Mouse (Mus musculus): Measurements from ENCODE around the gene Olfr507.
"Not testable (repeated sequence)": the region's sequence is repeated elsewhere in the genome, so short reads cannot be mapped to it uniquely, and the experiment has no call there.

The Olfr507 gene

DNA sequence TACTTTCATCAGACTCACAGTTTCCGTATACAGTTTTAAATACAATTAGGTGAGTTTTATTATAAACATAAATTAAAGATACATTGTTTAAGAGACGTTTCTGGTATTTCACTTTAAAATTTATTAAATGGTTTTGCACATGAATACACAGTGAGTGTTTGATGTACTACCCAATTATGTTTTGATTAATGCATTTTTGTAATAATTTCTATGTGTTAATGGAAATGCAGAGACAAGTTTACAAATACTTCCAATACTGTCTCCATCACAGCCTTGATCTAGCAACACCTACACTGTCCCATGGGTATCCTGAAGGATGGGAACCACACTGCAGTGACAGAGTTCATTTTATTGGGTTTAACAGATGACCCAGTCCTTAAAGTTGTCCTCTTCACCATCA is at the start of gene Olfr507:
Gene Olfr507, plus strand, starts transcription at position 301 of the 400 bp plus-strand sequence.
- DNase-seq (ENCODE audit: low read depth, low spot score) = no peak

DNA sequence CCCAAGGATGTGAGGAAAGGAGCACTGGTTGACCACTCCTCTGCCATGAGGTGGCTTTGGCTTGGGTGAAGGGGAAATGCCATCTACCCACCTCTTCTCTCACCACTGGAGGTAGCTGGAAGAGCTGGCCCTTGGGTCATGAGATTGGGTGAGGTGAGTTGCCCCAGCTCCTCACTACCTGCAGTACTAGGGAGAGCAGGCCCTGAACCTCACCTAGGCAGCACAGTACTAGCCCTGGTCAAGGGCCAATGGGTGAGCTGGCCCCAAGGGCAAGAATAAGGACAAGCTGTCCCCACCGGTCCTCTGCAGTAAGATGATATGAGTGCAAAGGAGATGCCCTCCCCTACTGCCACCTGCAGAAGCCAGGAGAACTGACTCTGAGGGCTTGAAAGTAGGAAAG is 31.8 kb upstream of the Olfr507 start:
- no peak for DNase-seq (ENCODE audit: low read depth, low spot score)

DNA sequence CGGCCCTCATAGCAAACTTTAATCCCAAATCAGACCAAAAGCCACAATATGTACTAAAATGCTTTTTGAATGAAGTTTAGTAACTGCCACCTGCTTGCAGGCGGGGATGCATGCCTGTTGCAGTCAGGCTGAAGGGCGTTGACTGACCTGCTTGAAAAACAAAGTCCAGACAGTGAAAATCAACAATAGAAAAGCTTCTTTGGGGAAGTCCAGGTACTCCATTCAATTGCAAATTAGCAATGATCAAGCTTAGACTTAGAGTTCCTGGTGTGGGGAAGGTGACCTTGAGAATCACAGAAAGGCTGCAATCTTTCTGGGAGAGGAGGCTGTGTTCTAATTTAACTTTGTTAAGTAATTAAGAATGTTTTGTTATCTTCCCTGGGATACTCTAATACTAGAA is 19.7 kb upstream of the Olfr507 start:
- DNase-seq (ENCODE audit: low read depth, low spot score) = not testable (repeated sequence)

DNA sequence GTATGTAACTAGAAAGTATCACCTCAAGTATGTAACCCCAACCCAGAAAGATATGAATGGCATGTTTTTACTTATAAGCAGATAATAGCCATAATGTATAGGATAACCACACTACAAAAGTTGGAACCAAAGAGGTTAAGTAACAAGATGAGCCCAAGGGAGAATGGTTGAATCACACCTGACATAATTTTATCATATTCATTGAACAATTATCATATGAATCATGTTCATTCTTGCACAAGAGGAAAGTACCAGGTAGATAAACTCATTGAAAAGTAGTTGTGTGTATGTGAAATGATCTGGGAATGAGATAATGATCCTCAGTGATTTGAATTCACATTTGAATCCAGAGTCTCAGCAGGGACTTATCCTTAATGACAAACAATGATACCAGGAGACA is 11.1 kb upstream of the Olfr507 start, which contains the start of gene Olfr506:
Gene Olfr506, plus strand, starts transcription at position 301 of the 400 bp plus-strand sequence.
- DNase-seq (ENCODE audit: low read depth, low spot score) = no peak

DNA sequence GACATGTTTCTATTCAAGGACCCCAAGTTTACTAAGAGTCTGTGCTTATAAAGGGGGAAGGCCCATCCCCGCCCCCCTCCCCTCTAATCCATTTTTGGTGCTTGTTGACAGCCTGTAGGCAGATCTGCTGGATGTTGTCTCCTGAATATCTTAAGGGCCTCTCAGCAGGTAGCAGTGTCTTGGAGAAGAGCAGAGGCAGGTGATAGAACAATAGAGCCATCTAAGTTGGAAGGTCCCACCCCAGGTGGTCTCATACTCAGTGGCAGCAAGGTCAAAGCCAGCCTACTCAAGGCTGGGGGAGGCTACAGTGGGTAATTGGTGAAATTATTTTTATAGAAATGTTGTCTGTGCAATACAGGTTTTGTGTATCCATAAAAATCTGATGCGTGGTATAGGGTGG is 7.5 kb upstream of the Olfr507 start:
- no peak for DNase-seq (ENCODE audit: low read depth, low spot score)

DNA sequence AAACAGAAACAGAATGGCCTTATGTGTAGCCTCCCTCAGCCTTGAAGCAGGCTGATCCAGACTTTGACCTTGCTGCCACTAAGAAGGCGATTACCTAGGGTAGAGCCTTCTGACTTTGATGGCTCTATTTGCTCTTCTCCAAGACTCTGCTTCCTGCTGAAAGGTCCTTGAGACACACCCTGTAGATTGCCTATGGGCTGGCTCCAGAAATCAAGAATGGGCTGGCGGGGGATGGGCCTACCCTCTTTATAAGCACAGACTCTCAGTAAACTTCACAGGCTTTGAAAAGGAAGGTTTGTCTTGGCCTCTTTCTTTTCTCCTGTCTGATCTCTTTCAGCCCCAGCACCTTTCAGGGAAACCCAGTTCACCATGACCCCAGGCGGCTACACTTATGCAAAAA is 4.8 kb upstream of the Olfr507 start:
- DNase-seq (ENCODE audit: low read depth, low spot score) = not testable (repeated sequence)

DNA sequence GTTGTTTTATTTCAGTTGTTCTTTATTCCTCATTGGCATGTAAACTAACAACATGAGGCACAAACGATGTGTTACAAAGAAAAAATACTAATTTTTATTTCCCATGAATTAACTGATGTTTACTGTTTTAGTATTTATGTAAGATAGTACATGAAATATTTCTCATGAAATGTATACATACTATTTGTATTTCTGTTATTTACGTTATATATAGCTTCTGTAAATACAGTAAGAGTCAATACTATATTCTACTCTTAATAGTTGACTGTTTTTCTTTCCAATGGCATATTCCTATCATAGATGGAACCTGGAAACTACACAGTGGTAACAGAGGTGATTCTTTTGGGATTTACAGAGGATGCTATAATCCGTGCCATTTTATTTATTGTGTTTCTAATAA is 8.1 kb downstream of the Olfr507 start, which contains the start of gene Olfr508:
Gene Olfr508, plus strand, starts transcription at position 301 of the 400 bp plus-strand sequence.
- no peak for DNase-seq (ENCODE audit: low read depth, low spot score)

DNA sequence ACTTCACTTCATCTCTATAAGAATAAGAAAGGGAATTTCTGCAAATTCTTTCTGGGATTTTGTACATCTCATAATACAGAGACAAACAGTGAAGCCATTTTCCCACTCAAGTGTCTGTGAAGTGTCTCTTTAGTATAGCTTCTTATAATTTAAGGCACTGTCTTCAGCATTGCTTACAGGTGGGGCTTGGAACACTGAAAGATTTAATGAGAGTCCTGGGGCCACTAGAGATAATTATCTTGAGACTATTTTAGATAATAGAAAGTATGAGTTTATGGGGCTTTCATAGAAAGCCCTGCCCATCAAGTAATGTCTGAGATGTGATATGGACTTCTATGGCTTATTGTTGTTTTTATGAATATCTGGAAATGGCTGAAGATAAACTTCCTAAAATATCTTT is 30.2 kb downstream of the Olfr507 start, which contains the start of gene Olfr509:
Gene Olfr509, minus strand, starts transcription at position 101 of the 400 bp plus-strand sequence.
- no peak for DNase-seq (ENCODE audit: low read depth, low spot score)

DNA sequence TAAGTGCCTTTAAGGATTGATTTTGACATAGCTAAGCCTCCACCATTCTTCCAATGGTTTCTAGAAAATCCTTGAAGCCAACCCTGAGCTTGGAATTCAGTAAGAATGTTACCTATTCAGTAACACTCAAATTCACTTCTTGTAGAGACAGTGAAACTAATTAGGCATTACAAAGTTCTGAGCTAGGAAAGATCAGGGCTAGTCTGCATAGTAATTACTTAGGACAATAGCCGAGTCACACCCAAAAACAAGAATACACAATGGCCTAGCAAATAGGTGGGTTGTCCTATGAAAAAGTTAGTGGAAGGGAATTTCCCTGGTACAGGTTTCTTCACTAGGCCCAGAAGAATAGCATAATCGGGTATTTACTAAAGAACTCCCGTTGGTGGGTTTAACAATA is 40.8 kb downstream of the Olfr507 start:
- DNase-seq (ENCODE audit: low read depth, low spot score) = no peak

DNA sequence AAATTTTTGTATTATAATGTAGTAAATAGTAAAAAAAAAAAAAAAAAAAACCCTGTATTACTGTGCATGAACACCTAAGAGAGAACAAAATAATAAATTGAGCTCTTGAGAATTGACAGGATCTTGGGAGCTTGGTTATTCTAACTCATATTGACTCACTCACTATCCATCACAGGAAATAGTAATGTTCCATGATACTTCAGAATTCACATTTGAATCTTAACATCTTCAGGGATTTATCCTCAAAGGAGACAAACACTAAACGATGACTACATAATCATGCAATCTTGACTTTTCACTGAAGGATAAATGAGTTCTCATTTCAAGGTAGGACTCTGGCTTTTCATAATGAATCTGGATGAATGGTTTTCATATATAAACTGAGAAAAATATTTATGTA is 44.5 kb downstream of the Olfr507 start, which contains the start of gene Olfr510:
Gene Olfr510, plus strand, starts transcription at position 301 of the 400 bp plus-strand sequence.
- no peak for DNase-seq (ENCODE audit: low read depth, low spot score)

DNA sequence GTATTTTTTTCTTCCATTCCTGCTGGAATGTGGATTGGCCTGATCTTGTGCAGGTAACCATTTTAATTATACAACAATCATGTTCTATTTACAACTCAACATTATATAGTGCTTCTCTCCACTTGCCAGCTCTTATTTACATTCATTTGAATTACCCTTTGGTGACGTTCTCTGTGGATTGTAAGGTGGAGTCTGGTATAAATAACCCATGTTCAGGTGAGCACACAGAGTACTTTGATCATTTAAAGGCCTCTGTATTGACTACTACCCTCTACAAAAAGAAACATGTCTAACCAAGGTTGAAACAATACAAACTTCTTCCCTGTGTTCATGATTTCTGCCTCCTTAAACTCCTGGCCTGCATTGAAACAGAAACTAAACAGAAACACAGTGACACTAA is 49.4 kb downstream of the Olfr507 start:
- DNase-seq (ENCODE audit: low read depth, low spot score) = no peak
